Comparison of ENCODE assay signal across 17 mouse cellular contexts in the genomic region with DNA sequence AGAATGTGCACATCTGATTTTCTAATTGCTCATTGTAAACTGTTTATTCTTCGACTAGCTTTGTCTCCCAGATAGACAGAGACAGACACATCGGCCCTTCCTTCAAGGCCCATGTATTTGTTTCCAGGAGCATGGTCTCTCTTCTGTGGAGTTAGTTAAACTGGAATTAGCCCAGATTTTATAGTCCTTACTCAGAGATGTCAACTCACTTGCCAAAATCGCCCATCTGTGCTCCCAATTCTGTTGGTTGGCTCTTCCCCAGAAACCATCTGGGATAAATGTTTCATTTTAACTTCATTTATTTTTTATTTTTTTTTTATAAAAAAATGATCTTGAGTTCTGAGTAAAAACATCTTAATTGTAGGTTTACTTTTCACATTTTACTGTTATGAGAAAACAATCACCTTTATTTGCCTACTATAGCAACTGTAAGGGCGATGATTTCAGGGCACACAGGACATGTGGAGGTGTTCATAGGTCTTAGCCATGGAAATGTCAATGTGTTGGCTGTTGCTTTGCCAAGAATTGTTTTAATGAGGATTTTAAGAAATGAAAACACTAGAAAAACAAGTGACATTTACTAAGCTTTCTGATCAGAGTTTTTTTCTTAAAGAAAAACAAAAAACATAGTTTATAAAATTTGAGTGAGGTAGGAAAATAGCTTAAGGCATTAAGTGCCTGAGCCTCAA. TPM values are rescaled to one million over a fixed set of nuclear protein-coding genes. Genes with fewer than 3 reads are reported as not detected.
DNase-seq lines count a peak whose midpoint lies in the region; ATAC-seq and TF ChIP-seq lines count a peak whose summit lies in the region.
"Had no signal": no experiment of that assay in that cellular context is flagged by ENCODE, and none has a peak within 500 bp of the region (broad histone marks: within the 10 kb centered on the region; RNA-seq: fewer than 3 reads in every experiment).

No protein-coding gene starts in this region.

- no peaks in the 10 kb centered on the region for H3K27me3 ChIP-seq in forebrain, embryonic 15.5 days
- H3K27me3 ChIP-seq in forebrain, embryonic 12.5 days = no peaks in the 10 kb centered on the region
- H3K27me3 ChIP-seq in intestine, embryonic 15.5 days (replicated peaks) = no peaks in the 10 kb centered on the region
- H3K27me3 ChIP-seq in kidney, adult 2 months (replicated peaks; ENCODE audit: control insufficient read depth, insufficient read depth, low read length) = no peaks in the 10 kb centered on the region
- H3K27me3 ChIP-seq: neural tube, embryonic 13.5 days had no signal

- no peaks in the 10 kb centered on the region for H3K9me3 ChIP-seq in forebrain, embryonic 15.5 days
- H3K9me3 ChIP-seq in forebrain, embryonic 12.5 days = no peaks in the 10 kb centered on the region
- H3K9me3 ChIP-seq in intestine, embryonic 15.5 days = no peaks in the 10 kb centered on the region
- H3K9me3 ChIP-seq: neural tube, embryonic 13.5 days had no signal

- 0 out of 2 replicates have a peak overlapping the region, but pooled peaks have one; percentile 46 for H3K27ac ChIP-seq in forebrain, embryonic 15.5 days (replicated peaks)
- no peak overlapping the region for H3K27ac ChIP-seq in forebrain, embryonic 12.5 days
- H3K27ac ChIP-seq in embryonic fibroblast, embryonic 13.5 days (ENCODE audit: insufficient read depth, low read length) = peak overlapping the region; percentile 65; the same call in 1 of the 2 replicates
- no peak overlapping the region for H3K27ac ChIP-seq in intestine, embryonic 15.5 days
- no peak overlapping the region for H3K27ac ChIP-seq in kidney, adult 2 months (ENCODE audit: insufficient read depth, low read depth, low read length)
- H3K27ac ChIP-seq: neural tube, embryonic 13.5 days had no signal

- H3K4me1 ChIP-seq in forebrain, embryonic 15.5 days = no peaks in the 10 kb centered on the region
- H3K4me1 ChIP-seq in forebrain, embryonic 12.5 days = no peaks in the 10 kb centered on the region
- no peaks in the 10 kb centered on the region for H3K4me1 ChIP-seq in embryonic fibroblast, embryonic 13.5 days (ENCODE audit: control insufficient read depth, insufficient read depth, low read length)
- no peaks in the 10 kb centered on the region for H3K4me1 ChIP-seq in intestine, embryonic 15.5 days (replicated peaks)
- H3K4me1 ChIP-seq in kidney, adult 2 months (ENCODE audit: control insufficient read depth, insufficient read depth, low read length) = no peaks in the 10 kb centered on the region
- H3K4me1 ChIP-seq: neural tube, embryonic 13.5 days had no signal

- H3K4me2 ChIP-seq in forebrain, embryonic 15.5 days (replicated peaks) = no peak overlapping the region
- H3K4me2 ChIP-seq in forebrain, embryonic 12.5 days = no peak overlapping the region
- H3K4me2 ChIP-seq in intestine, embryonic 15.5 days (replicated peaks) = no peak overlapping the region
- H3K4me2 ChIP-seq: liver, embryonic 11.5 days; neural tube, embryonic 13.5 days had no signal

- ATAC-seq in forebrain, embryonic 15.5 days (replicated peaks) = peak; percentile 82
- ATAC-seq in forebrain, embryonic 12.5 days (ENCODE audit: low FRiP score) = no peak
- no peak for ATAC-seq in intestine, embryonic 15.5 days
- ATAC-seq: Patski had no signal

- no peaks in the 10 kb centered on the region for H3K36me3 ChIP-seq in forebrain, embryonic 15.5 days
- H3K36me3 ChIP-seq in forebrain, embryonic 12.5 days (replicated peaks) = no peaks in the 10 kb centered on the region
- no peaks in the 10 kb centered on the region for H3K36me3 ChIP-seq in intestine, embryonic 15.5 days
- H3K36me3 ChIP-seq in kidney, adult 2 months (ENCODE audit: control insufficient read depth, insufficient read depth, low read length) = no peaks in the 10 kb centered on the region
- H3K36me3 ChIP-seq: neural tube, embryonic 13.5 days had no signal

- no peak overlapping the region for H3K9ac ChIP-seq in forebrain, embryonic 15.5 days (replicated peaks)
- no peak overlapping the region for H3K9ac ChIP-seq in forebrain, embryonic 12.5 days
- no peak overlapping the region for H3K9ac ChIP-seq in intestine, embryonic 15.5 days
- H3K9ac ChIP-seq: neural tube, embryonic 13.5 days had no signal

- DNase-seq in brain, adult 2 months (ENCODE audit: low read depth, low spot score) = peak; percentile 95
- DNase-seq in left cerebral cortex, postnatal 4 days = peak; percentile 28
- no peak for DNase-seq in adrenal gland, adult (ENCODE audit: inconsistent age in 2 of 2, low spot score in 1 of 2)
- no peak for DNase-seq in kidney, adult 2 months
- DNase-seq: heart, adult 11 months; kidney, postnatal 25 days had no signal

- TF ChIP-seq POLR2A in embryonic fibroblast, embryonic 13.5 days (IDR thresholded peaks at IDR 0.05; ENCODE audit: low read depth, low read length) = no peak
- no peak for TF ChIP-seq POLR2A in kidney, adult 2 months (IDR thresholded peaks at IDR 0.05; ENCODE audit: low read depth, low read length)

- no peak overlapping the region for H3K4me3 ChIP-seq in forebrain, embryonic 15.5 days
- no peak overlapping the region for H3K4me3 ChIP-seq in forebrain, embryonic 12.5 days (replicated peaks)
- no peak overlapping the region for H3K4me3 ChIP-seq in embryonic fibroblast, embryonic 13.5 days (ENCODE audit: insufficient read depth, low read length)
- no peak overlapping the region for H3K4me3 ChIP-seq in intestine, embryonic 15.5 days (replicated peaks)
- H3K4me3 ChIP-seq in kidney, adult 2 months (ENCODE audit: insufficient read depth, low read depth, low read length) = no peak overlapping the region
- H3K4me3 ChIP-seq: erythroblast, embryonic 14.5 days; neural tube, embryonic 13.5 days had no signal

- 64% methylated on average over 4 of the region's 4 CpGs for WGBS in forebrain, embryonic 15.5 days
- WGBS in forebrain, embryonic 12.5 days = 93% methylated on average over 4 of the region's 4 CpGs
- 67% methylated on average over 4 of the region's 4 CpGs for WGBS in intestine, embryonic 15.5 days
- 83% methylated on average over 4 of the region's 4 CpGs for WGBS in kidney, adult 2 months

- intact Hi-C loops in left cerebral cortex, postnatal 4 days (cut with DNase I) = no loop called here

- no peak for TF ChIP-seq CTCF in embryonic fibroblast, embryonic 13.5 days (IDR thresholded peaks at IDR 0.05; ENCODE audit: borderline replicate concordance, insufficient read depth, low read length)
- no peak for TF ChIP-seq CTCF in kidney, adult 2 months (conservative IDR thresholded peaks at IDR 0.05; ENCODE audit: insufficient read depth, insufficient read length, low read depth, low read length)

RNA-seq across cellular contexts. Expression of gene Lum, which starts 17.8 kb away (rescaled TPM):
- 12.7 and 14.8 TPM in 2 replicates for polyA plus RNA-seq in forebrain, embryonic 15.5 days (2015; fragmentation: Nextera tagmentation; extraction: Ambion mirVana)
- 70.1 and 90.3 TPM in 2 replicates for polyA plus RNA-seq in forebrain, embryonic 12.5 days (2016; fragmentation: Nextera tagmentation; extraction: Ambion mirVana)
- polyA plus RNA-seq in embryonic fibroblast, embryonic 13.5 days (2011; ENCODE audit: insufficient read length, low read depth, missing spikeins) = 24.9 and 156 TPM in 2 replicates
- total RNA-seq in left cerebral cortex, postnatal 4 days (2021) = 1 to 10 TPM; 4.3 to 5.2 TPM
- 233 and 290 TPM in 2 replicates for polyA plus RNA-seq in intestine, embryonic 15.5 days (2015; fragmentation: Nextera tagmentation; extraction: Ambion mirVana)
- 6.4 and 7.9 TPM in 2 replicates for polyA plus RNA-seq in kidney, adult 2 months (2012; rRNA removed)
- total RNA-seq: megakaryocyte-erythroid progenitor cell, adult 5-6 weeks had no signal
- polyA plus RNA-seq: C2C12; erythroblast, embryonic 14.5 days; Patski had no signal

RNA-seq across cellular contexts. Expression of gene Kera, which starts 24.0 kb away (rescaled TPM):
- not detected in 2 replicates for polyA plus RNA-seq in forebrain, embryonic 15.5 days (2015; fragmentation: Nextera tagmentation; extraction: Ambion mirVana)
- 0.08 and 0.27 TPM in 2 replicates for polyA plus RNA-seq in forebrain, embryonic 12.5 days (2016; fragmentation: Nextera tagmentation; extraction: Ambion mirVana)
- 0.30 TPM in 1 of 2 replicates, not detected in the other for polyA plus RNA-seq in embryonic fibroblast, embryonic 13.5 days (2011; ENCODE audit: insufficient read length, low read depth, missing spikeins)
- total RNA-seq in left cerebral cortex, postnatal 4 days (2021) = under 1 TPM; 0.38 to 0.40 TPM
- 0.20 and 0.25 TPM in 2 replicates for polyA plus RNA-seq in intestine, embryonic 15.5 days (2015; fragmentation: Nextera tagmentation; extraction: Ambion mirVana)
- polyA plus RNA-seq in kidney, adult 2 months (2012; rRNA removed) = not detected in 2 replicates
- total RNA-seq: megakaryocyte-erythroid progenitor cell, adult 5-6 weeks had no signal
- polyA plus RNA-seq: C2C12; erythroblast, embryonic 14.5 days; hindbrain, embryonic 11.5 days; Patski had no signal

Comparison
In these comparisons a context has a peak if more than half of its experiments do, and no peak if none do; other contexts are left out.
1. H3K27ac ChIP-seq: peak in forebrain, embryonic 15.5 days (single experiment) and embryonic fibroblast, embryonic 13.5 days (single experiment); none in forebrain, embryonic 12.5 days (single experiment), intestine, embryonic 15.5 days (single experiment) and kidney, adult 2 months (single experiment).
2. DNase-seq: peak in brain, adult 2 months (single experiment) and left cerebral cortex, postnatal 4 days (single experiment); none in adrenal gland, adult (0 of 2) and kidney, adult 2 months (single experiment).